Mouse (Mus musculus) limb, embryonic 12.5 days (tissue): ENCODE measurements around the gene Gcnt2. TPM values are rescaled to one million over a fixed set of nuclear protein-coding genes. Genes with fewer than 3 reads are reported as not detected.
"Not testable (repeated sequence)": the region's sequence is repeated elsewhere in the genome, so short reads cannot be mapped to it uniquely, and the experiment has no call there.

Experiments
- ATAC-seq: fragments of 200-750 bp; cut with Nextera tagmentation; 2 replicates; pipeline ENCODE4 v1.8.0; 2017; ENCODE audit warnings: low read depth, moderate TSS enrichment; ENCODE audit not compliant: insufficient number of reproducible peaks, insufficient read depth, low FRiP score, low TSS enrichment
- H3K27ac ChIP-seq: fragments of 300-500 bp; sonication (generic); 2 replicates; pipeline ENCODE4 v1.5.1; 2016; ENCODE audit warnings: mild to moderate bottlenecking, moderate library complexity
- H3K27me3 ChIP-seq: fragments of 300-500 bp; sonication (generic); 2 replicates; pipeline ENCODE4 v1.6.1; 2016; ENCODE audit warnings: mild to moderate bottlenecking, moderate library complexity
- H3K36me3 ChIP-seq: fragments of 300-500 bp; sonication (generic); 2 replicates; pipeline ENCODE4 v1.6.1; 2016; ENCODE audit warnings: mild to moderate bottlenecking, moderate library complexity
- H3K4me1 ChIP-seq: fragments of 300-500 bp; sonication (generic); replicated peaks from 2 replicates; pipeline ENCODE4 v1.6.1; 2016
- H3K4me2 ChIP-seq: fragments of 300-500 bp; sonication (generic); 2 replicates; pipeline ENCODE4 v1.6.1; 2016; ENCODE audit warnings: mild to moderate bottlenecking, moderate library complexity
- H3K4me3 ChIP-seq: fragments of 300-500 bp; sonication (generic); replicated peaks from 2 replicates; pipeline ENCODE4 v1.5.1; 2016; ENCODE audit warnings: mild to moderate bottlenecking
- H3K9ac ChIP-seq: fragments of 300-500 bp; sonication (generic); replicated peaks from 2 replicates; pipeline ENCODE4 v1.6.1; 2016; ENCODE audit warnings: mild to moderate bottlenecking, moderate library complexity
- H3K9me3 ChIP-seq: fragments of 300-500 bp; sonication (generic); 2 replicates; pipeline ENCODE4 v1.6.1; 2016; ENCODE audit warnings: mild to moderate bottlenecking, moderate library complexity
- WGBS: fragments of 180-500 bp; shearing (Covaris S2); methylation state at CpG from one replicate; pipeline ENCODE4 v1.1.7; 2016; 5-methylcytosine and 5-hydroxymethylcytosine counted together
- polyA plus RNA-seq: library from polyadenylated mRNA; unstranded; fragments of >200 nt; fragmentation: Nextera tagmentation; extraction: Ambion mirVana; gene quantifications from 2 replicates; pipeline ENCODE4 v1.2.1, GENCODE M21; 2016

Gcnt2 gene
- polyA plus RNA-seq, 1 experiment from 2014 or later: 2.1 TPM

- H3K27ac ChIP-seq: no peak overlapping the region
- 82% methylated on average over 11 of the region's 11 CpGs for WGBS
- no peak for ATAC-seq
- no peak overlapping the region for H3K4me3 ChIP-seq
- H3K27me3 ChIP-seq: peaks cover 42% of the 10 kb centered on the region
- H3K36me3 ChIP-seq: no peaks in the 10 kb centered on the region
- no peak overlapping the region for H3K9ac ChIP-seq
- H3K4me1 ChIP-seq: peaks cover 20% of the 10 kb centered on the region
- no peak overlapping the region for H3K4me2 ChIP-seq
- H3K9me3 ChIP-seq: no peaks in the 10 kb centered on the region
These were observed 62.8 kb downstream of the Gcnt2 start for GRCm38 (mm10) chr13:40922311-40922877.

- Histone ChIP-seq H3K4me1 (peaks cover 17% of the 10 kb centered on the region), H3K4me2 (no peak overlapping the region), H3K27ac (no peak overlapping the region), H3K27me3 (peaks cover 27% of the 10 kb centered on the region), H3K4me3 (no peak overlapping the region), H3K9ac (no peak overlapping the region), H3K36me3 (no peaks in the 10 kb centered on the region), H3K9me3 (no peaks in the 10 kb centered on the region)
- 37% methylated on average over 4 of the region's 4 CpGs for WGBS
- ATAC-seq: no peak
These were observed 64.3 kb downstream of the Gcnt2 start for GRCm38 (mm10) chr13:40923756-40924315.

- Histone ChIP-seq H3K27me3 (no peaks in the 10 kb centered on the region), H3K36me3 (no peaks in the 10 kb centered on the region), H3K27ac (0 out of 2 replicates have a peak overlapping the region, but pooled peaks have one; percentile 19), H3K4me2 (no peak overlapping the region), H3K4me1 (peaks cover 14% of the 10 kb centered on the region), H3K9me3 (no peaks in the 10 kb centered on the region), H3K4me3 (no peak overlapping the region), H3K9ac (no peak overlapping the region)
- WGBS: 70% methylated on average over 9 of the region's 9 CpGs
- no peak for ATAC-seq
These were observed 68.8 kb downstream of the Gcnt2 start for GRCm38 (mm10) chr13:40928192-40928898.

- ATAC-seq: peak; percentile 58; the same call in 1 of the 2 replicates
These were observed 72.3 kb downstream of the Gcnt2 start for GRCm38 (mm10) chr13:40931871-40932270.

GRCm38 (mm10) chr13:40932573-40932972, 73.0 kb downstream of the Gcnt2 start:
- no peak for ATAC-seq
- H3K9ac ChIP-seq: no peak overlapping the region
- H3K4me1 ChIP-seq: 0 out of 2 replicates have a peak, but pooled peaks cover 9% of the 10 kb centered on the region
- WGBS: 82% methylated on average over 5 of the region's 5 CpGs
- no peak overlapping the region for H3K4me2 ChIP-seq
- no peaks in the 10 kb centered on the region for H3K27me3 ChIP-seq
- no peaks in the 10 kb centered on the region for H3K36me3 ChIP-seq
- H3K9me3 ChIP-seq: 0 out of 2 replicates have a peak, but pooled peaks cover 3% of the 10 kb centered on the region
- H3K27ac ChIP-seq: no peak overlapping the region
- H3K4me3 ChIP-seq: no peak overlapping the region

More at GRCm38 (mm10) chr13:40931871-40932270, 72.3 kb downstream of the Gcnt2 start:
- not testable (repeated sequence) for H3K27me3 ChIP-seq, H3K36me3 ChIP-seq, H3K9ac ChIP-seq, H3K9me3 ChIP-seq, H3K4me3 ChIP-seq, H3K4me2 ChIP-seq, H3K27ac ChIP-seq, H3K4me1 ChIP-seq
- WGBS: no CpG with 5 or more reads among the region's 2 CpGs

- Histone ChIP-seq H3K9ac (no peak overlapping the region), H3K4me1 (0 out of 2 replicates have a peak, but pooled peaks cover 2% of the 10 kb centered on the region), H3K27ac (no peak overlapping the region), H3K4me3 (no peak overlapping the region), H3K36me3 (no peaks in the 10 kb centered on the region), H3K4me2 (no peak overlapping the region), H3K27me3 (no peaks in the 10 kb centered on the region), H3K9me3 (0 out of 2 replicates have a peak, but pooled peaks cover 3% of the 10 kb centered on the region)
- no peak for ATAC-seq
- WGBS: 69% methylated on average over 3 of the region's 3 CpGs
These were observed 74.8 kb downstream of the Gcnt2 start for GRCm38 (mm10) chr13:40934341-40934740.

GRCm38 (mm10) chr13:40937586-40937985, 78.0 kb downstream of the Gcnt2 start:
- H3K36me3 ChIP-seq: no peaks in the 10 kb centered on the region
- no peaks in the 10 kb centered on the region for H3K27me3 ChIP-seq
- ATAC-seq: no peak

GRCm38 (mm10) chr13:40938485-40939357, 79.2 kb downstream of the Gcnt2 start:
- Histone ChIP-seq H3K9me3 (0 out of 2 replicates have a peak, but pooled peaks cover 3% of the 10 kb centered on the region), H3K4me1 (no peaks in the 10 kb centered on the region), H3K9ac (no peak overlapping the region), H3K36me3 (no peaks in the 10 kb centered on the region), H3K4me2 (no peak overlapping the region), H3K27me3 (no peaks in the 10 kb centered on the region), H3K27ac (no peak overlapping the region), H3K4me3 (no peak overlapping the region)
- WGBS: 84% methylated on average over 11 of the region's 11 CpGs
- ATAC-seq: no peak

More at GRCm38 (mm10) chr13:40937586-40937985, 78.0 kb downstream of the Gcnt2 start:
- no peak overlapping the region for H3K9ac ChIP-seq
- H3K4me2 ChIP-seq: no peak overlapping the region
- H3K9me3 ChIP-seq: 0 out of 2 replicates have a peak, but pooled peaks cover 3% of the 10 kb centered on the region
- no peak overlapping the region for H3K4me3 ChIP-seq
- 89% methylated on average over 5 of the region's 5 CpGs for WGBS
- H3K4me1 ChIP-seq: no peaks in the 10 kb centered on the region
- H3K27ac ChIP-seq: no peak overlapping the region

- no peak for ATAC-seq
- H3K9ac ChIP-seq: no peak overlapping the region
- no peaks in the 10 kb centered on the region for H3K27me3 ChIP-seq
- no peaks in the 10 kb centered on the region for H3K36me3 ChIP-seq
- no peak overlapping the region for H3K27ac ChIP-seq
- H3K4me3 ChIP-seq: no peak overlapping the region
- H3K4me2 ChIP-seq: no peak overlapping the region
- H3K9me3 ChIP-seq: no peaks in the 10 kb centered on the region
- peaks cover 8% of the 10 kb centered on the region for H3K4me1 ChIP-seq
- 94% methylated on average over 1 of the region's 1 CpGs for WGBS
These were observed 83.5 kb downstream of the Gcnt2 start for GRCm38 (mm10) chr13:40943066-40943465.

- Histone ChIP-seq H3K27me3 (no peaks in the 10 kb centered on the region), H3K4me1 (peaks cover 8% of the 10 kb centered on the region), H3K4me3 (no peak overlapping the region), H3K4me2 (no peak overlapping the region), H3K36me3 (no peaks in the 10 kb centered on the region), H3K27ac (no peak overlapping the region), H3K9me3 (no peaks in the 10 kb centered on the region), H3K9ac (no peak overlapping the region)
- 65% methylated on average over 5 of the region's 5 CpGs for WGBS
- no peak for ATAC-seq
These were observed 84.4 kb downstream of the Gcnt2 start for GRCm38 (mm10) chr13:40943936-40944335.

GRCm38 (mm10) chr13:40944346-40944745, 84.8 kb downstream of the Gcnt2 start:
- Histone ChIP-seq H3K4me1 (peaks cover 8% of the 10 kb centered on the region), H3K36me3 (no peaks in the 10 kb centered on the region), H3K4me2 (no peak overlapping the region), H3K27ac (no peak overlapping the region), H3K9ac (no peak overlapping the region), H3K27me3 (no peaks in the 10 kb centered on the region), H3K4me3 (no peak overlapping the region), H3K9me3 (no peaks in the 10 kb centered on the region)
- ATAC-seq: no peak
- WGBS: 13% methylated on average over 3 of the region's 3 CpGs
